Mouse (Mus musculus) embryonic facial prominence, embryonic 11.5 days (tissue): Measurements from ENCODE around the gene Dapp1. TPM values are rescaled to one million over a fixed set of nuclear protein-coding genes. Genes with fewer than 3 reads are reported as not detected.

Experiments
- ATAC-seq: fragments of 200-750 bp; cut with Nextera tagmentation; replicated peaks from 2 replicates; pipeline ENCODE4 v1.8.0; 2017; ENCODE audit warnings: low read depth; ENCODE audit not compliant: insufficient number of reproducible peaks, low FRiP score, low TSS enrichment
- DNase-seq: peaks from one replicate; pipeline ENCODE4 v3.0.0-alpha.2; 2015; ENCODE audit warnings: low spot score
- H3K27ac ChIP-seq: fragments of 300-500 bp; sonication (generic); replicated peaks from 2 replicates; pipeline ENCODE4 v1.5.1; 2014; ENCODE audit warnings: mild to moderate bottlenecking, low read depth, low read length, control low read depth
- H3K27me3 ChIP-seq: fragments of 300-500 bp; sonication (generic); 2 replicates; pipeline ENCODE4 v1.6.1; 2014; ENCODE audit warnings: mild to moderate bottlenecking, low read length, moderate library complexity, mixed read lengths; ENCODE audit not compliant: control insufficient read depth, insufficient read depth
- H3K36me3 ChIP-seq: fragments of 300-500 bp; sonication (generic); replicated peaks from 2 replicates; pipeline ENCODE4 v1.6.1; 2014; ENCODE audit warnings: low read depth, mild to moderate bottlenecking, low read length, moderate library complexity, mixed read lengths; ENCODE audit not compliant: control insufficient read depth, insufficient read depth
- H3K4me1 ChIP-seq: fragments of 300-500 bp; sonication (generic); 2 replicates; pipeline ENCODE4 v1.6.1; 2014; ENCODE audit warnings: low read length, mixed read lengths; ENCODE audit not compliant: control insufficient read depth, insufficient read depth
- H3K4me2 ChIP-seq: fragments of 300-500 bp; sonication (generic); 2 replicates; pipeline ENCODE4 v1.6.1; 2014; ENCODE audit warnings: low read depth, mild to moderate bottlenecking, control low read depth, low read length, moderate library complexity
- H3K4me3 ChIP-seq: fragments of 300-500 bp; sonication (generic); 2 replicates; pipeline ENCODE4 v1.5.1; 2014; ENCODE audit warnings: low read depth, low read length, control low read depth
- H3K9ac ChIP-seq: fragments of 300-500 bp; sonication (generic); replicated peaks from 2 replicates; pipeline ENCODE4 v1.6.1; 2014; ENCODE audit warnings: mild to moderate bottlenecking, control low read depth, low read length
- H3K9me3 ChIP-seq: fragments of 300-500 bp; sonication (generic); replicated peaks from 2 replicates; pipeline ENCODE4 v1.6.1; 2016; ENCODE audit warnings: mild to moderate bottlenecking, low read length, inconsistent platforms, mixed read lengths; ENCODE audit not compliant: control insufficient read depth
- WGBS: fragments of 180-500 bp; shearing (Covaris S2); extraction: QIAGEN DNeasy Blood & Tissue Kit; methylation state at CpG from one replicate; pipeline ENCODE4 v1.1.7; 2014; 5-methylcytosine and 5-hydroxymethylcytosine counted together
- polyA plus RNA-seq: library from polyadenylated mRNA; unstranded; fragments of >200 nt; fragmentation: Nextera tagmentation; extraction: Ambion mirVana; gene quantifications from 2 replicates; pipeline ENCODE4 v1.2.1, GENCODE M21; 2014

Gene Dapp1
- polyA plus RNA-seq, 1 experiment from 2014 or later, result 4.6 TPM

- WGBS, result 77% methylated on average over 4 of the region's 4 CpGs
- Histone ChIP-seq H3K4me3 (no peak overlapping the region), H3K36me3 (no peaks in the 10 kb centered on the region), H3K27ac (no peak overlapping the region), H3K9ac (no peak overlapping the region), H3K4me1 (no peaks in the 10 kb centered on the region), H3K27me3 (no peaks in the 10 kb centered on the region), H3K4me2 (no peak overlapping the region), H3K9me3 (no peaks in the 10 kb centered on the region)
- DNase-seq (no peak), ATAC-seq (no peak)
Observed at GRCm38 (mm10) chr3:137959456-137959855, 21.9 kb downstream of the Dapp1 start.

GRCm38 (mm10) chr3:137958352-137958751 is 23.0 kb downstream of the Dapp1 start:
- H3K9me3 ChIP-seq, result no peaks in the 10 kb centered on the region
- H3K4me2 ChIP-seq, result no peak overlapping the region
- ATAC-seq (no peak), DNase-seq (no peak)
- H3K36me3 ChIP-seq, result no peaks in the 10 kb centered on the region
- 94% methylated on average over 4 of the region's 4 CpGs for WGBS
- H3K27ac ChIP-seq, result no peak overlapping the region
- no peak overlapping the region for H3K9ac ChIP-seq
- H3K4me1 ChIP-seq, result no peaks in the 10 kb centered on the region
- H3K4me3 ChIP-seq, result no peak overlapping the region
- no peaks in the 10 kb centered on the region for H3K27me3 ChIP-seq

GRCm38 (mm10) chr3:137957864-137958263 is 23.5 kb downstream of the Dapp1 start:
- H3K4me1 ChIP-seq, result no peaks in the 10 kb centered on the region
- ATAC-seq (no peak), DNase-seq (no peak)
- H3K4me3 ChIP-seq, result no peak overlapping the region
- H3K36me3 ChIP-seq, result no peaks in the 10 kb centered on the region
- 90% methylated on average over 9 of the region's 9 CpGs for WGBS
- no peak overlapping the region for H3K9ac ChIP-seq
- no peak overlapping the region for H3K4me2 ChIP-seq
- no peaks in the 10 kb centered on the region for H3K27me3 ChIP-seq
- no peak overlapping the region for H3K27ac ChIP-seq
- no peaks in the 10 kb centered on the region for H3K9me3 ChIP-seq

- WGBS, result 22% methylated on average over 16 of the region's 16 CpGs
- Histone ChIP-seq H3K27ac (no peak overlapping the region), H3K4me2 (peak overlapping the region; percentile 21), H3K9ac (no peak overlapping the region), H3K9me3 (no peaks in the 10 kb centered on the region), H3K4me1 (no peaks in the 10 kb centered on the region), H3K36me3 (no peaks in the 10 kb centered on the region), H3K4me3 (no peak overlapping the region), H3K27me3 (no peaks in the 10 kb centered on the region)
- DNase-seq (peak; percentile 57), ATAC-seq (no peak)
Observed at GRCm38 (mm10) chr3:137955560-137956081, 25.7 kb downstream of the Dapp1 start.

GRCm38 (mm10) chr3:137954256-137954916 is 27.0 kb downstream of the Dapp1 start:
- ATAC-seq (0 out of 2 replicates have a peak, but pooled peaks have one; percentile 25), DNase-seq (peak; percentile 25)
- no peak overlapping the region for H3K9ac ChIP-seq
- no peaks in the 10 kb centered on the region for H3K9me3 ChIP-seq
- H3K27me3 ChIP-seq, result no peaks in the 10 kb centered on the region
- H3K4me2 ChIP-seq, result no peak overlapping the region
- H3K4me1 ChIP-seq, result no peaks in the 10 kb centered on the region
- no peaks in the 10 kb centered on the region for H3K36me3 ChIP-seq
- H3K27ac ChIP-seq, result no peak overlapping the region
- no peak overlapping the region for H3K4me3 ChIP-seq
- WGBS, result 62% methylated on average over 23 of the region's 23 CpGs

- no peak overlapping the region for H3K27ac ChIP-seq
Observed at GRCm38 (mm10) chr3:137952914-137953880, 28.1 kb downstream of the Dapp1 start.

GRCm38 (mm10) chr3:137952225-137952913 is 29.0 kb downstream of the Dapp1 start:
- H3K4me2 ChIP-seq, result no peak overlapping the region
- no peaks in the 10 kb centered on the region for H3K4me1 ChIP-seq
- H3K9ac ChIP-seq, result no peak overlapping the region
- WGBS, result 83% methylated on average over 4 of the region's 4 CpGs
- DNase-seq, result peak; percentile 22
- H3K27ac ChIP-seq, result no peak overlapping the region
- ATAC-seq, result no peak
- H3K4me3 ChIP-seq, result no peak overlapping the region
- no peaks in the 10 kb centered on the region for H3K9me3 ChIP-seq
- no peaks in the 10 kb centered on the region for H3K36me3 ChIP-seq
- H3K27me3 ChIP-seq, result no peaks in the 10 kb centered on the region

More at GRCm38 (mm10) chr3:137952914-137953880, 28.1 kb downstream of the Dapp1 start:
- H3K4me2 ChIP-seq, result no peak overlapping the region
- DNase-seq, result peak; percentile 55
- no peaks in the 10 kb centered on the region for H3K36me3 ChIP-seq
- H3K4me3 ChIP-seq, result no peak overlapping the region
- no peaks in the 10 kb centered on the region for H3K9me3 ChIP-seq
- H3K27me3 ChIP-seq, result no peaks in the 10 kb centered on the region
- H3K9ac ChIP-seq, result no peak overlapping the region
- WGBS, result 75% methylated on average over 14 of the region's 14 CpGs
- no peaks in the 10 kb centered on the region for H3K4me1 ChIP-seq
- 0 out of 2 replicates have a peak, but pooled peaks have one; percentile 54 for ATAC-seq
